Mouse (Mus musculus): Measurements from ENCODE around the gene Senp2.
A peak's percentile ranks its signal among the peaks of the same experiment; 100 is the strongest.

Senp2 gene

GRCm38 (mm10) chr16:22038554-22038953 is 29.3 kb downstream of the Senp2 start:
- DNase-seq = no peak

- DNase-seq = no peak
Measured at GRCm38 (mm10) chr16:22039978-22040377, 30.7 kb downstream of the Senp2 start.

- no peak for DNase-seq
Measured at GRCm38 (mm10) chr16:22043830-22044229, 34.5 kb downstream of the Senp2 start.

GRCm38 (mm10) chr16:22045930-22046329 is 36.6 kb downstream of the Senp2 start:
- no peak for DNase-seq

GRCm38 (mm10) chr16:22046739-22047366 is 37.6 kb downstream of the Senp2 start:
- no peak for DNase-seq

GRCm38 (mm10) chr16:22053411-22053810 is 44.1 kb downstream of the Senp2 start:
- no peak for DNase-seq

GRCm38 (mm10) chr16:22057498-22057897 is 48.2 kb downstream of the Senp2 start:
- DNase-seq = no peak

GRCm38 (mm10) chr16:22058871-22059270 is 49.6 kb downstream of the Senp2 start:
- no peak for DNase-seq

- no peak for DNase-seq
Measured at GRCm38 (mm10) chr16:22060416-22060815, 51.1 kb downstream of the Senp2 start.

- no peak for DNase-seq
Measured at GRCm38 (mm10) chr16:22061555-22062160, 52.4 kb downstream of the Senp2 start.

GRCm38 (mm10) chr16:22062284-22062683 is 53.0 kb downstream of the Senp2 start:
- DNase-seq = no peak

- no peak for DNase-seq
Measured at GRCm38 (mm10) chr16:22065536-22065935, 56.3 kb downstream of the Senp2 start.

- peak; percentile 60 for DNase-seq
Measured at GRCm38 (mm10) chr16:22067406-22067805, 58.1 kb downstream of the Senp2 start.

- DNase-seq = no peak
Measured at GRCm38 (mm10) chr16:22071361-22071760, 62.1 kb downstream of the Senp2 start.

GRCm38 (mm10) chr16:22075067-22075466 is 65.8 kb downstream of the Senp2 start:
- DNase-seq = no peak

GRCm38 (mm10) chr16:22075829-22076619 is 66.7 kb downstream of the Senp2 start:
- DNase-seq = no peak

GRCm38 (mm10) chr16:22076620-22076941 is 67.3 kb downstream of the Senp2 start:
- DNase-seq = no peak

- no peak for DNase-seq
Measured at GRCm38 (mm10) chr16:22080125-22080710, 70.9 kb downstream of the Senp2 start.

GRCm38 (mm10) chr16:22085411-22085810 is 76.1 kb downstream of the Senp2 start:
- no peak for DNase-seq

GRCm38 (mm10) chr16:22091255-22091783 is 82.0 kb downstream of the Senp2 start:
- DNase-seq = no peak

GRCm38 (mm10) chr16:22095751-22096150 is 86.5 kb downstream of the Senp2 start:
- DNase-seq = no peak

- DNase-seq = no peak
Measured at GRCm38 (mm10) chr16:22097659-22098058, 88.4 kb downstream of the Senp2 start.

Data from kidney, postnatal 14 days (tissue).